Mouse (Mus musculus): ENCODE results near the gene Nsg2.

GRCm38 (mm10) chr11:32057861-32058260 is 57.6 kb downstream of the Nsg2 start:
- TF ChIP-seq CTCF (IDR thresholded peaks at IDR 0.05; ENCODE audit: control insufficient read depth, insufficient read depth, low read length) (no peak), POLR2A (IDR thresholded peaks at IDR 0.05; ENCODE audit: borderline replicate concordance, control insufficient read depth, low read depth, low read length) (no peak)
